Mouse (Mus musculus) kidney, postnatal 0 days (tissue): Measurements from ENCODE around the gene Prkca. TPM values are rescaled to one million over a fixed set of nuclear protein-coding genes. Genes with fewer than 3 reads are reported as not detected.

Experiments
- ATAC-seq: fragments of 200-750 bp; cut with Nextera tagmentation; replicated peaks from 2 replicates; pipeline ENCODE4 v1.8.0; 2017; ENCODE audit warnings: low read depth, moderate number of reproducible peaks, moderate TSS enrichment, moderate library complexity; ENCODE audit not compliant: low FRiP score
- DNase-seq: peaks from one replicate; pipeline ENCODE4 v3.0.0-alpha.2; 2016; ENCODE audit warnings: low spot score
- H3K27ac ChIP-seq: fragments of 300-500 bp; sonication (generic); 2 replicates; pipeline ENCODE4 v1.5.1; 2014; ENCODE audit warnings: mild to moderate bottlenecking
- H3K27me3 ChIP-seq: fragments of 300-500 bp; sonication (generic); 2 replicates; pipeline ENCODE4 v1.6.1; 2014; ENCODE audit warnings: low read length, mixed read lengths; ENCODE audit not compliant: insufficient read depth
- H3K36me3 ChIP-seq: fragments of 300-500 bp; sonication (generic); 2 replicates; pipeline ENCODE4 v1.6.1; 2014; ENCODE audit warnings: low read length, mixed read lengths; ENCODE audit not compliant: insufficient read depth
- H3K4me1 ChIP-seq: fragments of 300-500 bp; sonication (generic); replicated peaks from 2 replicates; pipeline ENCODE4 v1.6.1; 2014; ENCODE audit warnings: antibody characterized with exemption, low read length, mixed read lengths; ENCODE audit not compliant: insufficient read depth
- H3K4me2 ChIP-seq: fragments of 300-500 bp; sonication (generic); 2 replicates; pipeline ENCODE4 v1.6.1; 2014; ENCODE audit warnings: mild to moderate bottlenecking, low read length, moderate library complexity, mixed read lengths
- H3K4me3 ChIP-seq: fragments of 300-500 bp; sonication (generic); replicated peaks from 2 replicates; pipeline ENCODE4 v1.5.1; 2014; ENCODE audit warnings: low read depth, low read length
- H3K9ac ChIP-seq: fragments of 300-500 bp; sonication (generic); 2 replicates; pipeline ENCODE4 v1.6.1; 2014; ENCODE audit warnings: low read depth, low read length
- H3K9me3 ChIP-seq: fragments of 300-500 bp; sonication (generic); replicated peaks from 2 replicates; pipeline ENCODE4 v1.6.1; 2016; ENCODE audit warnings: low read length, inconsistent platforms, mixed read lengths
- CTCF ChIP-seq: IDR thresholded peaks from 2 replicates; pipeline ENCODE4 v1.5.1; 2016; ENCODE audit warnings: antibody characterized with exemption, low read depth, mild to moderate bottlenecking, moderate library complexity
- WGBS: fragments of 180-500 bp; shearing (Covaris S2); extraction: QIAGEN DNeasy Blood & Tissue Kit; methylation state at CpG from one replicate; pipeline ENCODE4 v1.1.7; 2014; 5-methylcytosine and 5-hydroxymethylcytosine counted together
- polyA plus RNA-seq: library from polyadenylated mRNA; unstranded; fragments of >200 nt; fragmentation: Nextera tagmentation; extraction: Ambion mirVana; gene quantifications from 2 replicates; pipeline ENCODE4 v1.2.1, GENCODE M21; 2015

Prkca gene
- polyA plus RNA-seq, 1 experiment from 2014 or later = 9.3 TPM

DNA sequence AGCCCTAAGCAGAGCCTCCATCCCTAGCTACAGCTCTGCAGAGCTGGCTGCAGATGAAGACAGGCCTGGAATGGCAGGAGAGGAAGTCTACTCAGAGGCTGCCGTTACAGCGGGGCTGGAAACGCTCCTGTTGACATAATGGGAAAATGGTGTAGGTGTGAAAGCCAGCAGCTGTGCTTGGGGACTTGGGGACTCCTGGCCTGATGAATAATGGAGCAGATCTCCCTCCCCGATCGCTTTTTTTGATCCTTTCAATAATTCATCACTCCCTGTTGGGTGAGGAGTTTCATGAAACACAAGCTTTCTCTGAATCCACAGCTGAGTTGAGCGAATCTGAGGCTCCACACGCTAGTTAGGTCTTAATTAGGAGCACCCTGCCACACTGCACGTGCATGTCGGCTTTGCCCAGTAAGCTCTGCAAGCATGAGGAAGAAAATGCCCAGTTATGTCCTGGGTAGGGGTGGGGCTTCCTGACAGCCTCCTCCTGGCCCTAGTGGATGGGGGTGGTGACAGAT is 425.9 kb downstream of the Prkca start:
- H3K4me2 ChIP-seq = no peak overlapping the region
- H3K27me3 ChIP-seq = peaks cover 8% of the 10 kb centered on the region; the same call in 1 of the 2 replicates
- H3K4me3 ChIP-seq = no peak overlapping the region
- H3K27ac ChIP-seq = no peak overlapping the region
- DNase-seq (no peak), ATAC-seq (no peak)
- H3K9me3 ChIP-seq = no peaks in the 10 kb centered on the region
- WGBS = 61% methylated on average over 9 of the region's 9 CpGs
- H3K36me3 ChIP-seq = no peaks in the 10 kb centered on the region
- TF ChIP-seq CTCF = no peak
- H3K4me1 ChIP-seq = 0 out of 2 replicates have a peak, but pooled peaks cover 2% of the 10 kb centered on the region
- no peak overlapping the region for H3K9ac ChIP-seq

DNA sequence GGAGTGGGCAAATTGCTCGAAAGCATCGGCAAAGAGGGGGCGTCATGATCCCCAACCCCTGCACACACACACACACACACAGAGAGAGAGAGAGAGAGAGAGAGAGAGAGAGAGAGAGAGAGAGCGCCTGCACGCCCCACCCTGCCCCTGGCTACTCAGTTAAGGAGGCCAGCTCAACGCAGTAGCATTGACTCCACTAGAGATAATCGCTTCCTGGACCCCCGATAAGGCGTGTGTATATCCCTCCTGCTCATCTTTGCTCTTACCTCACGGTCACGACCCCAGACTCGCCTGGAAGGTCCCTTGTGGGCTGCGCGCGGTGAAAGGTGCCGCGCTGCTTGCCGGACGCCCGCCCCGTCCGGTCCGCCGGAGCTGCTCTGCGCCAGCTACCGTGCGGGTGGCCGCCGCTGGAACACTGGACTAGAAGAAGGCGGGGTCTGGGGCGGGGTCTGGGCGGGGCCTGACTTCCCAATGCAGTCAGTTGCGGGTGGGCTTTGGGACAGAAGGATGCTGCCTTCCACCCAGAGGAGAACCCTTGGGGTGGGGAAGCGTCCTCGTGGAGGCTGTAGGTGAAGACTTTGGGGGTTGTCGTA is 429.0 kb downstream of the Prkca start, which contains the start of gene Cacng5:
TSS of gene Cacng5 (minus strand) at position 422 of the 593 bp plus-strand sequence.
- Histone ChIP-seq H3K36me3 (no peaks in the 10 kb centered on the region), H3K27ac (no peak within 1 kb of the TSS), H3K4me1 (0 out of 2 replicates have a peak, but pooled peaks cover 2% of the 10 kb centered on the region), H3K9ac (no peak within 1 kb of the TSS), H3K27me3 (peaks cover 8% of the 10 kb centered on the region; the same call in 1 of the 2 replicates), H3K9me3 (no peaks in the 10 kb centered on the region), H3K4me3 (no peak within 1 kb of the TSS), H3K4me2 (peak within 1 kb of the TSS; percentile 46)
- TF ChIP-seq CTCF = no peak
- ATAC-seq (peak; percentile 66; the same call in 1 of the 2 replicates), DNase-seq (peak; percentile 36)
- WGBS = 5% methylated on average over 36 of the region's 36 CpGs

- Histone ChIP-seq H3K4me3 (no peak overlapping the region), H3K9me3 (no peaks in the 10 kb centered on the region), H3K27me3 (peaks cover 8% of the 10 kb centered on the region; the same call in 1 of the 2 replicates), H3K27ac (no peak overlapping the region), H3K9ac (no peak overlapping the region), H3K36me3 (no peaks in the 10 kb centered on the region), H3K4me2 (no peak overlapping the region), H3K4me1 (0 out of 2 replicates have a peak, but pooled peaks cover 2% of the 10 kb centered on the region)
- no peak for ATAC-seq
- DNase-seq = no peak
- WGBS = 56% methylated on average over 3 of the region's 3 CpGs
- TF ChIP-seq CTCF = 0 out of 2 replicates have a peak, but pooled peaks have one; percentile 12
These were observed 430.4 kb downstream of the Prkca start for GRCm38 (mm10) chr11:107913317-107913716.

GRCm38 (mm10) chr11:107905364-107905763 is 438.4 kb downstream of the Prkca start:
- Histone ChIP-seq H3K36me3 (no peaks in the 10 kb centered on the region), H3K9ac (no peak overlapping the region), H3K4me1 (no peaks in the 10 kb centered on the region), H3K4me2 (no peak overlapping the region), H3K27me3 (no peaks in the 10 kb centered on the region), H3K4me3 (no peak overlapping the region), H3K9me3 (no peaks in the 10 kb centered on the region), H3K27ac (no peak overlapping the region)
- DNase-seq = no peak
- no peak for TF ChIP-seq CTCF
- WGBS = 61% methylated on average over 9 of the region's 9 CpGs
- ATAC-seq = no peak

- Histone ChIP-seq H3K27ac (no peak overlapping the region), H3K4me2 (no peak overlapping the region), H3K36me3 (no peaks in the 10 kb centered on the region), H3K9me3 (no peaks in the 10 kb centered on the region), H3K4me1 (no peaks in the 10 kb centered on the region), H3K4me3 (no peak overlapping the region), H3K9ac (no peak overlapping the region), H3K27me3 (no peaks in the 10 kb centered on the region)
- no peak for TF ChIP-seq CTCF
- ATAC-seq (no peak), DNase-seq (no peak)
- 26% methylated on average over 4 of the region's 4 CpGs for WGBS
These were observed 439.6 kb downstream of the Prkca start for GRCm38 (mm10) chr11:107903966-107904605.

DNA sequence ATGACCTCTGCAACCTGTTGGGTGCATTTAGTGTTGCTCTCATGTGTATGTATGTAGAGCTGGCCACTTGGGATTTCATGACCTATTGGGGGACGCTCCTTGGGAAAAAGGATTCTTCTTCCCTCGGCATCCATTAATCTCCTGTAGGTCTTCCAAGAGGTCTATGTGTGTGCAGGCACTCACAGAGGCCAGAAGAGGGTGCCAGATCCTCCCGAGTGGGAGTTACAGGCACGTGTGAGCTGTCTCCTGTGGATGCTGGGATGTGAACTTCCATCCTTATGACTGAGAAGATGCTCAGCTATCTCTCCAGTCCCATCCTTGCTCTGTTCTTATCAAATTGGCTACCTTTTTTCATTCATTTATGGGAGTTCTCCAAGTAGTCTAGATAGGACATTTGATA is 443.3 kb downstream of the Prkca start:
- no peak overlapping the region for H3K4me2 ChIP-seq
- 43% methylated on average over 4 of the region's 4 CpGs for WGBS
- H3K9ac ChIP-seq = no peak overlapping the region
- TF ChIP-seq CTCF = peak; percentile 56
- H3K36me3 ChIP-seq = no peaks in the 10 kb centered on the region
- no peaks in the 10 kb centered on the region for H3K4me1 ChIP-seq
- no peak overlapping the region for H3K4me3 ChIP-seq
- H3K9me3 ChIP-seq = no peaks in the 10 kb centered on the region
- no peaks in the 10 kb centered on the region for H3K27me3 ChIP-seq
- ATAC-seq (no peak), DNase-seq (peak; percentile 6)
- no peak overlapping the region for H3K27ac ChIP-seq
